Mouse (Mus musculus): Measurements from ENCODE around the gene Mpped1. TPM values are rescaled to one million over a fixed set of nuclear protein-coding genes. Genes with fewer than 3 reads are reported as not detected.

Mpped1 gene
- polyA plus RNA-seq, 1 experiment from 2014 or later = 0.17 TPM

GRCm38 (mm10) chr15:83848193-83848592 lies 68.9 kb downstream of the Mpped1 start:
- Histone ChIP-seq H3K9me3 (replicated peaks; ENCODE audit: control insufficient read depth, low read length) (no peaks in the 10 kb centered on the region), H3K27ac (ENCODE audit: low read length) (no peak overlapping the region), H3K36me3 (ENCODE audit: control insufficient read depth, insufficient read depth) (no peaks in the 10 kb centered on the region), H3K27me3 (ENCODE audit: control insufficient read depth, insufficient read depth, low read length) (peaks cover 8% of the 10 kb centered on the region), H3K9ac (ENCODE audit: low read length) (no peak overlapping the region), H3K4me2 (ENCODE audit: low read depth, low read length) (no peak overlapping the region), H3K4me3 (ENCODE audit: low read length) (no peak overlapping the region), H3K4me1 (ENCODE audit: control insufficient read depth, insufficient read depth, low read length) (no peaks in the 10 kb centered on the region)
- no peak for ATAC-seq (replicated peaks; ENCODE audit: extremely low read depth, insufficient read depth, low FRiP score)
- WGBS = 71% methylated on average over 9 of the region's 9 CpGs

GRCm38 (mm10) chr15:83853400-83853811 lies 74.1 kb downstream of the Mpped1 start:
- H3K9ac ChIP-seq (ENCODE audit: low read length) = no peak overlapping the region
- H3K36me3 ChIP-seq (ENCODE audit: control insufficient read depth, insufficient read depth) = no peaks in the 10 kb centered on the region
- H3K27me3 ChIP-seq (ENCODE audit: control insufficient read depth, insufficient read depth, low read length) = peaks cover 3% of the 10 kb centered on the region
- H3K4me2 ChIP-seq (ENCODE audit: low read depth, low read length) = no peak overlapping the region
- H3K27ac ChIP-seq (ENCODE audit: low read length) = no peak overlapping the region
- H3K4me1 ChIP-seq (ENCODE audit: control insufficient read depth, insufficient read depth, low read length) = no peaks in the 10 kb centered on the region
- ATAC-seq (replicated peaks; ENCODE audit: extremely low read depth, insufficient read depth, low FRiP score) = no peak
- WGBS = 60% methylated on average over 5 of the region's 5 CpGs
- H3K9me3 ChIP-seq (replicated peaks; ENCODE audit: control insufficient read depth, low read length) = no peaks in the 10 kb centered on the region
- H3K4me3 ChIP-seq (ENCODE audit: low read length) = no peak overlapping the region

GRCm38 (mm10) chr15:83857129-83857528 lies 77.9 kb downstream of the Mpped1 start:
- no peak overlapping the region for H3K4me2 ChIP-seq (ENCODE audit: low read depth, low read length)
- 19% methylated on average over 8 of the region's 8 CpGs for WGBS
- H3K27me3 ChIP-seq (ENCODE audit: control insufficient read depth, insufficient read depth, low read length) = no peaks in the 10 kb centered on the region; the same call in 1 of the 2 replicates
- H3K9ac ChIP-seq (ENCODE audit: low read length) = no peak overlapping the region
- H3K27ac ChIP-seq (ENCODE audit: low read length) = no peak overlapping the region
- H3K9me3 ChIP-seq (replicated peaks; ENCODE audit: control insufficient read depth, low read length) = no peaks in the 10 kb centered on the region
- no peaks in the 10 kb centered on the region for H3K36me3 ChIP-seq (ENCODE audit: control insufficient read depth, insufficient read depth)
- no peak overlapping the region for H3K4me3 ChIP-seq (ENCODE audit: low read length)
- H3K4me1 ChIP-seq (ENCODE audit: control insufficient read depth, insufficient read depth, low read length) = no peaks in the 10 kb centered on the region
- no peak for ATAC-seq (replicated peaks; ENCODE audit: extremely low read depth, insufficient read depth, low FRiP score)

- 81% methylated on average over 5 of the region's 5 CpGs for WGBS
- ATAC-seq (replicated peaks; ENCODE audit: extremely low read depth, insufficient read depth, low FRiP score) = no peak
- Histone ChIP-seq H3K4me2 (ENCODE audit: low read depth, low read length) (no peak overlapping the region), H3K4me3 (ENCODE audit: low read length) (no peak overlapping the region), H3K9me3 (replicated peaks; ENCODE audit: control insufficient read depth, low read length) (no peaks in the 10 kb centered on the region), H3K36me3 (ENCODE audit: control insufficient read depth, insufficient read depth) (no peaks in the 10 kb centered on the region), H3K27ac (ENCODE audit: low read length) (no peak overlapping the region), H3K27me3 (ENCODE audit: control insufficient read depth, insufficient read depth, low read length) (peaks cover 3% of the 10 kb centered on the region), H3K4me1 (ENCODE audit: control insufficient read depth, insufficient read depth, low read length) (no peaks in the 10 kb centered on the region), H3K9ac (ENCODE audit: low read length) (no peak overlapping the region)
Measured at GRCm38 (mm10) chr15:83865626-83866025, 86.4 kb downstream of the Mpped1 start.

GRCm38 (mm10) chr15:83870936-83871335 lies 91.7 kb downstream of the Mpped1 start:
- H3K27ac ChIP-seq (ENCODE audit: low read length) = no peak overlapping the region
- H3K36me3 ChIP-seq (ENCODE audit: control insufficient read depth, insufficient read depth) = no peaks in the 10 kb centered on the region
- H3K9ac ChIP-seq (ENCODE audit: low read length) = no peak overlapping the region
- no peak for ATAC-seq (replicated peaks; ENCODE audit: extremely low read depth, insufficient read depth, low FRiP score)
- H3K4me1 ChIP-seq (ENCODE audit: control insufficient read depth, insufficient read depth, low read length) = no peaks in the 10 kb centered on the region
- 7% methylated on average over 17 of the region's 17 CpGs for WGBS
- no peak overlapping the region for H3K4me2 ChIP-seq (ENCODE audit: low read depth, low read length)
- peaks cover 8% of the 10 kb centered on the region for H3K27me3 ChIP-seq (ENCODE audit: control insufficient read depth, insufficient read depth, low read length)
- no peaks in the 10 kb centered on the region for H3K9me3 ChIP-seq (replicated peaks; ENCODE audit: control insufficient read depth, low read length)
- no peak overlapping the region for H3K4me3 ChIP-seq (ENCODE audit: low read length)

- Histone ChIP-seq H3K4me3 (ENCODE audit: low read length) (no peak overlapping the region), H3K9me3 (replicated peaks; ENCODE audit: control insufficient read depth, low read length) (no peaks in the 10 kb centered on the region), H3K4me2 (ENCODE audit: low read depth, low read length) (no peak overlapping the region), H3K9ac (ENCODE audit: low read length) (no peak overlapping the region), H3K27ac (ENCODE audit: low read length) (no peak overlapping the region), H3K4me1 (ENCODE audit: control insufficient read depth, insufficient read depth, low read length) (no peaks in the 10 kb centered on the region), H3K36me3 (ENCODE audit: control insufficient read depth, insufficient read depth) (no peaks in the 10 kb centered on the region), H3K27me3 (ENCODE audit: control insufficient read depth, insufficient read depth, low read length) (no peaks in the 10 kb centered on the region)
- 44% methylated on average over 11 of the region's 11 CpGs for WGBS
- no peak for ATAC-seq (replicated peaks; ENCODE audit: extremely low read depth, insufficient read depth, low FRiP score)
Measured at GRCm38 (mm10) chr15:83877155-83877866, 98.0 kb downstream of the Mpped1 start.

- Histone ChIP-seq H3K27ac (ENCODE audit: low read length) (no peak overlapping the region), H3K9ac (ENCODE audit: low read length) (no peak overlapping the region), H3K36me3 (ENCODE audit: control insufficient read depth, insufficient read depth) (no peaks in the 10 kb centered on the region), H3K27me3 (ENCODE audit: control insufficient read depth, insufficient read depth, low read length) (no peaks in the 10 kb centered on the region), H3K4me2 (ENCODE audit: low read depth, low read length) (no peak overlapping the region), H3K4me3 (ENCODE audit: low read length) (no peak overlapping the region), H3K4me1 (ENCODE audit: control insufficient read depth, insufficient read depth, low read length) (no peaks in the 10 kb centered on the region), H3K9me3 (replicated peaks; ENCODE audit: control insufficient read depth, low read length) (no peaks in the 10 kb centered on the region)
- ATAC-seq (replicated peaks; ENCODE audit: extremely low read depth, insufficient read depth, low FRiP score) = no peak
- WGBS = 68% methylated on average over 2 of the region's 2 CpGs
Measured at GRCm38 (mm10) chr15:83877898-83878297, 98.6 kb downstream of the Mpped1 start.

- WGBS = 23% methylated on average over 5 of the region's 5 CpGs
- no peak overlapping the region for H3K4me2 ChIP-seq (ENCODE audit: low read depth, low read length)
- H3K4me1 ChIP-seq (ENCODE audit: control insufficient read depth, insufficient read depth, low read length) = no peaks in the 10 kb centered on the region
- no peaks in the 10 kb centered on the region for H3K9me3 ChIP-seq (replicated peaks; ENCODE audit: control insufficient read depth, low read length)
- H3K9ac ChIP-seq (ENCODE audit: low read length) = no peak overlapping the region
- H3K4me3 ChIP-seq (ENCODE audit: low read length) = no peak overlapping the region
- no peak overlapping the region for H3K27ac ChIP-seq (ENCODE audit: low read length)
- ATAC-seq (replicated peaks; ENCODE audit: extremely low read depth, insufficient read depth, low FRiP score) = no peak
- no peaks in the 10 kb centered on the region for H3K27me3 ChIP-seq (ENCODE audit: control insufficient read depth, insufficient read depth, low read length)
- no peaks in the 10 kb centered on the region for H3K36me3 ChIP-seq (ENCODE audit: control insufficient read depth, insufficient read depth)
Measured at GRCm38 (mm10) chr15:83879845-83880244, 100.6 kb downstream of the Mpped1 start.

- no peak for ATAC-seq (replicated peaks; ENCODE audit: extremely low read depth, insufficient read depth, low FRiP score)
- Histone ChIP-seq H3K9ac (ENCODE audit: low read length) (no peak overlapping the region), H3K27me3 (ENCODE audit: control insufficient read depth, insufficient read depth, low read length) (no peaks in the 10 kb centered on the region), H3K4me3 (ENCODE audit: low read length) (no peak overlapping the region), H3K4me2 (ENCODE audit: low read depth, low read length) (no peak overlapping the region), H3K4me1 (ENCODE audit: control insufficient read depth, insufficient read depth, low read length) (no peaks in the 10 kb centered on the region), H3K9me3 (replicated peaks; ENCODE audit: control insufficient read depth, low read length) (no peaks in the 10 kb centered on the region), H3K27ac (ENCODE audit: low read length) (no peak overlapping the region), H3K36me3 (ENCODE audit: control insufficient read depth, insufficient read depth) (no peaks in the 10 kb centered on the region)
- WGBS = 85% methylated on average over 8 of the region's 8 CpGs
Measured at GRCm38 (mm10) chr15:83883821-83884220, 104.6 kb downstream of the Mpped1 start.

Measured in heart, embryonic 16.5 days (tissue).